Mouse (Mus musculus): ENCODE data around the gene Def8. TPM values are rescaled to one million over a fixed set of nuclear protein-coding genes. Genes with fewer than 3 reads are reported as not detected.
"Not testable (repeated sequence)": the region's sequence is repeated elsewhere in the genome, so short reads cannot be mapped to it uniquely, and the experiment has no call there.

Def8 gene
- polyA plus RNA-seq, 1 experiment from 2014 or later = 47.4 TPM

- no peak for ATAC-seq (ENCODE audit: low read depth)
- Histone ChIP-seq H3K9ac (replicated peaks; ENCODE audit: low read depth, low read length) (no peak overlapping the region), H3K4me1 (ENCODE audit: control insufficient read depth, insufficient read depth, low read length) (no peaks in the 10 kb centered on the region), H3K36me3 (ENCODE audit: control insufficient read depth, insufficient read depth, low read length) (no peaks in the 10 kb centered on the region), H3K9me3 (ENCODE audit: control insufficient read depth, low read length) (peaks cover 3% of the 10 kb centered on the region), H3K4me2 (ENCODE audit: low read depth, low read length) (no peak overlapping the region), H3K27me3 (ENCODE audit: control insufficient read depth, insufficient read depth, low read length) (no peaks in the 10 kb centered on the region), H3K4me3 (ENCODE audit: low read depth, low read length) (no peak overlapping the region), H3K27ac (ENCODE audit: low read depth, low read length) (no peak overlapping the region)
- 96% methylated on average over 23 of the region's 23 CpGs for WGBS
Measured at GRCm38 (mm10) chr8:123428939-123429721, 5.8 kb downstream of the Def8 start.

GRCm38 (mm10) chr8:123429722-123430013, 6.3 kb downstream of the Def8 start:
- not testable (repeated sequence) for H3K4me2 ChIP-seq (ENCODE audit: low read depth, low read length); H3K4me3 ChIP-seq (ENCODE audit: low read depth, low read length); H3K9ac ChIP-seq (replicated peaks; ENCODE audit: low read depth, low read length); H3K9me3 ChIP-seq (ENCODE audit: control insufficient read depth, low read length); H3K27me3 ChIP-seq (ENCODE audit: control insufficient read depth, insufficient read depth, low read length); H3K36me3 ChIP-seq (ENCODE audit: control insufficient read depth, insufficient read depth, low read length); H3K4me1 ChIP-seq (ENCODE audit: control insufficient read depth, insufficient read depth, low read length); ATAC-seq (ENCODE audit: low read depth); H3K27ac ChIP-seq (ENCODE audit: low read depth, low read length)
- 95% methylated on average over 15 of the region's 15 CpGs for WGBS

GRCm38 (mm10) chr8:123430936-123431335, 7.6 kb downstream of the Def8 start:
- H3K4me3 ChIP-seq (ENCODE audit: low read depth, low read length); H3K9me3 ChIP-seq (ENCODE audit: control insufficient read depth, low read length); H3K36me3 ChIP-seq (ENCODE audit: control insufficient read depth, insufficient read depth, low read length); H3K4me1 ChIP-seq (ENCODE audit: control insufficient read depth, insufficient read depth, low read length); H3K9ac ChIP-seq (replicated peaks; ENCODE audit: low read depth, low read length); H3K27me3 ChIP-seq (ENCODE audit: control insufficient read depth, insufficient read depth, low read length); H3K27ac ChIP-seq (ENCODE audit: low read depth, low read length); H3K4me2 ChIP-seq (ENCODE audit: low read depth, low read length); ATAC-seq (ENCODE audit: low read depth): not testable (repeated sequence)
- 95% methylated on average over 7 of the region's 8 CpGs for WGBS

GRCm38 (mm10) chr8:123431616-123432365, 8.5 kb downstream of the Def8 start:
- no peak for ATAC-seq (ENCODE audit: low read depth)
- no peak overlapping the region for H3K4me2 ChIP-seq (ENCODE audit: low read depth, low read length)
- no peaks in the 10 kb centered on the region for H3K27me3 ChIP-seq (ENCODE audit: control insufficient read depth, insufficient read depth, low read length)
- H3K4me1 ChIP-seq (ENCODE audit: control insufficient read depth, insufficient read depth, low read length) = no peaks in the 10 kb centered on the region
- H3K36me3 ChIP-seq (ENCODE audit: control insufficient read depth, insufficient read depth, low read length) = no peaks in the 10 kb centered on the region
- peaks cover 3% of the 10 kb centered on the region for H3K9me3 ChIP-seq (ENCODE audit: control insufficient read depth, low read length)
- 97% methylated on average over 25 of the region's 25 CpGs for WGBS
- H3K9ac ChIP-seq (replicated peaks; ENCODE audit: low read depth, low read length) = no peak overlapping the region
- H3K4me3 ChIP-seq (ENCODE audit: low read depth, low read length) = no peak overlapping the region
- H3K27ac ChIP-seq (ENCODE audit: low read depth, low read length) = no peak overlapping the region

GRCm38 (mm10) chr8:123432381-123432780, 9.1 kb downstream of the Def8 start:
- H3K4me2 ChIP-seq (ENCODE audit: low read depth, low read length) = no peak overlapping the region
- no peak overlapping the region for H3K27ac ChIP-seq (ENCODE audit: low read depth, low read length)
- no peaks in the 10 kb centered on the region for H3K36me3 ChIP-seq (ENCODE audit: control insufficient read depth, insufficient read depth, low read length)
- 95% methylated on average over 16 of the region's 16 CpGs for WGBS
- no peak for ATAC-seq (ENCODE audit: low read depth)
- no peak overlapping the region for H3K9ac ChIP-seq (replicated peaks; ENCODE audit: low read depth, low read length)
- no peak overlapping the region for H3K4me3 ChIP-seq (ENCODE audit: low read depth, low read length)
- H3K27me3 ChIP-seq (ENCODE audit: control insufficient read depth, insufficient read depth, low read length) = no peaks in the 10 kb centered on the region
- H3K4me1 ChIP-seq (ENCODE audit: control insufficient read depth, insufficient read depth, low read length) = no peaks in the 10 kb centered on the region
- H3K9me3 ChIP-seq (ENCODE audit: control insufficient read depth, low read length) = peaks cover 3% of the 10 kb centered on the region

- not testable (repeated sequence) for H3K27me3 ChIP-seq (ENCODE audit: control insufficient read depth, insufficient read depth, low read length); H3K4me1 ChIP-seq (ENCODE audit: control insufficient read depth, insufficient read depth, low read length); H3K9me3 ChIP-seq (ENCODE audit: control insufficient read depth, low read length); H3K36me3 ChIP-seq (ENCODE audit: control insufficient read depth, insufficient read depth, low read length); ATAC-seq (ENCODE audit: low read depth); H3K4me2 ChIP-seq (ENCODE audit: low read depth, low read length); H3K27ac ChIP-seq (ENCODE audit: low read depth, low read length); H3K4me3 ChIP-seq (ENCODE audit: low read depth, low read length); H3K9ac ChIP-seq (replicated peaks; ENCODE audit: low read depth, low read length)
- WGBS = 98% methylated on average over 35 of the region's 47 CpGs
Measured at GRCm38 (mm10) chr8:123433241-123433974, 10.1 kb downstream of the Def8 start.

GRCm38 (mm10) chr8:123441788-123442187, 18.5 kb downstream of the Def8 start:
- Histone ChIP-seq H3K27me3 (ENCODE audit: control insufficient read depth, insufficient read depth, low read length) (no peaks in the 10 kb centered on the region), H3K4me1 (ENCODE audit: control insufficient read depth, insufficient read depth, low read length) (peaks cover 9% of the 10 kb centered on the region), H3K9me3 (ENCODE audit: control insufficient read depth, low read length) (no peaks in the 10 kb centered on the region), H3K27ac (ENCODE audit: low read depth, low read length) (no peak overlapping the region), H3K4me3 (ENCODE audit: low read depth, low read length) (no peak overlapping the region), H3K4me2 (ENCODE audit: low read depth, low read length) (no peak overlapping the region), H3K36me3 (ENCODE audit: control insufficient read depth, insufficient read depth, low read length) (no peaks in the 10 kb centered on the region), H3K9ac (replicated peaks; ENCODE audit: low read depth, low read length) (no peak overlapping the region)
- no peak for ATAC-seq (ENCODE audit: low read depth)
- 100% methylated on average over 2 of the region's 2 CpGs for WGBS

GRCm38 (mm10) chr8:123442351-123442750, 19.0 kb downstream of the Def8 start:
- Histone ChIP-seq H3K4me1 (ENCODE audit: control insufficient read depth, insufficient read depth, low read length) (peaks cover 9% of the 10 kb centered on the region), H3K27ac (ENCODE audit: low read depth, low read length) (no peak overlapping the region), H3K27me3 (ENCODE audit: control insufficient read depth, insufficient read depth, low read length) (no peaks in the 10 kb centered on the region), H3K4me2 (ENCODE audit: low read depth, low read length) (no peak overlapping the region), H3K9ac (replicated peaks; ENCODE audit: low read depth, low read length) (no peak overlapping the region), H3K9me3 (ENCODE audit: control insufficient read depth, low read length) (no peaks in the 10 kb centered on the region), H3K36me3 (ENCODE audit: control insufficient read depth, insufficient read depth, low read length) (no peaks in the 10 kb centered on the region), H3K4me3 (ENCODE audit: low read depth, low read length) (no peak overlapping the region; the same call in 1 of the 2 replicates)
- ATAC-seq (ENCODE audit: low read depth) = peak; percentile 12; the same call in 1 of the 2 replicates
- 89% methylated on average over 5 of the region's 5 CpGs for WGBS

Data from neural tube, embryonic 14.5 days (tissue).